Mouse (Mus musculus): ENCODE data around the gene Polr2j.

The Polr2j gene

GRCm38 (mm10) chr5:136115891-136116783 lies at the start of gene Polr2j:
Gene Polr2j, plus strand, starts transcription at chr5:136116631.
- in situ Hi-C loops (cut with MboI) = no loop called here

GRCm38 (mm10) chr5:136069411-136069810 lies 47.0 kb upstream of the Polr2j start:
- in situ Hi-C loops (cut with MboI) = no loop called here

GRCm38 (mm10) chr5:136073051-136073450 lies 43.4 kb upstream of the Polr2j start:
- in situ Hi-C loops (cut with MboI) = no loop called here

- in situ Hi-C loops (cut with MboI) = no loop called here
Measured at GRCm38 (mm10) chr5:136073526-136073925, 42.9 kb upstream of the Polr2j start.

- in situ Hi-C loops (cut with MboI) = no loop called here
Measured at GRCm38 (mm10) chr5:136075076-136075475, 41.4 kb upstream of the Polr2j start.

GRCm38 (mm10) chr5:136076284-136076683 lies 40.1 kb upstream of the Polr2j start:
- in situ Hi-C loops (cut with MboI) = no loop called here

GRCm38 (mm10) chr5:136077001-136077550 lies 39.4 kb upstream of the Polr2j start:
- in situ Hi-C loops (cut with MboI) = no loop called here

GRCm38 (mm10) chr5:136078136-136078535 lies 38.3 kb upstream of the Polr2j start:
- in situ Hi-C loops (cut with MboI) = no loop called here

- in situ Hi-C loops (cut with MboI) = no loop called here
Measured at GRCm38 (mm10) chr5:136082345-136082744, 34.1 kb upstream of the Polr2j start.

- in situ Hi-C loops (cut with MboI) = no loop called here
Measured at GRCm38 (mm10) chr5:136083669-136084107, 32.7 kb upstream of the Polr2j start, which contains the start of gene Rasa4. Gene Rasa4, plus strand, starts transcription at chr5:136083916.

- in situ Hi-C loops (cut with MboI) = no loop called here
Measured at GRCm38 (mm10) chr5:136084144-136084881, 32.1 kb upstream of the Polr2j start.

- in situ Hi-C loops (cut with MboI) = no loop called here
Measured at GRCm38 (mm10) chr5:136084891-136085651, 31.4 kb upstream of the Polr2j start.

GRCm38 (mm10) chr5:136086290-136086689 lies 30.1 kb upstream of the Polr2j start:
- in situ Hi-C loops (cut with MboI) = no loop called here

GRCm38 (mm10) chr5:136088821-136089575 lies 27.4 kb upstream of the Polr2j start:
- in situ Hi-C loops (cut with MboI) = no loop called here

- in situ Hi-C loops (cut with MboI) = no loop called here
Measured at GRCm38 (mm10) chr5:136091927-136092326, 24.5 kb upstream of the Polr2j start.

- in situ Hi-C loops (cut with MboI) = no loop called here
Measured at GRCm38 (mm10) chr5:136094249-136095010, 22.0 kb upstream of the Polr2j start.

GRCm38 (mm10) chr5:136095089-136095488 lies 21.3 kb upstream of the Polr2j start:
- in situ Hi-C loops (cut with MboI) = no loop called here

GRCm38 (mm10) chr5:136098536-136098935 lies 17.9 kb upstream of the Polr2j start:
- in situ Hi-C loops (cut with MboI) = no loop called here

GRCm38 (mm10) chr5:136102099-136102820 lies 14.2 kb upstream of the Polr2j start:
- in situ Hi-C loops (cut with MboI) = no loop called here

All from mature B cell (primary cell).